Mouse (Mus musculus): ENCODE measurements around the gene Itpr1.

GRCm38 (mm10) chr6:108523956-108524616, 311.2 kb downstream of the Itpr1 start:
- TF ChIP-seq GATA1 (IDR thresholded peaks at IDR 0.05; ENCODE audit: low read length) (no peak), TAL1 (IDR thresholded peaks at IDR 0.05; ENCODE audit: low read length) (no peak)

Data from erythroblast, embryonic 14.5 days (primary cell).